Mouse (Mus musculus): ENCODE data around the gene Gm11168. TPM values are rescaled to one million over a fixed set of nuclear protein-coding genes. Genes with fewer than 3 reads are reported as not detected.

The Gm11168 gene
- not detected for polyA plus RNA-seq (2014; fragmentation: Illumina TruSeq; extraction: RNeasy Lipid Tissue Mini Kit (QIAGEN cat#74804); ENCODE audit: low read depth, low replicate concordance)

GRCm38 (mm10) chr9:3002794-3003396 is at the start of gene Gm11168:
Gene Gm11168, plus strand, starts transcription at chr9:3003346.

GRCm38 (mm10) chr9:3000445-3000972 is 2.6 kb upstream of the Gm11168 start, which contains the start of gene Gm10722:
Gene Gm10722, plus strand, starts transcription at chr9:3000922.

GRCm38 (mm10) chr9:3012733-3013279 is 9.7 kb downstream of the Gm11168 start, which contains the start of gene Gm10721:
Gene Gm10721, plus strand, starts transcription at chr9:3013140.

GRCm38 (mm10) chr9:3015354-3015753 is 12.2 kb downstream of the Gm11168 start, which contains the start of gene Gm10720:
Gene Gm10720, plus strand, starts transcription at chr9:3015654.

GRCm38 (mm10) chr9:3017108-3017507 is 14.0 kb downstream of the Gm11168 start, which contains the start of gene Gm10719:
Gene Gm10719, plus strand, starts transcription at chr9:3017408.

GRCm38 (mm10) chr9:3023312-3023984 is 20.3 kb downstream of the Gm11168 start, which contains the start of gene Gm10718:
Gene Gm10718, plus strand, starts transcription at chr9:3023547.

GRCm38 (mm10) chr9:3024912-3025467 is 21.8 kb downstream of the Gm11168 start, which contains the start of gene Gm10717:
Gene Gm10717, plus strand, starts transcription at chr9:3025417.

GRCm38 (mm10) chr9:3034299-3034698 is 31.2 kb downstream of the Gm11168 start, which contains the start of gene Gm17535:
Gene Gm17535, plus strand, starts transcription at chr9:3034599.

GRCm38 (mm10) chr9:3036577-3036976 is 33.4 kb downstream of the Gm11168 start, which contains the start of gene Gm10715:
Gene Gm10715, plus strand, starts transcription at chr9:3036877.

Other genes with a start within 250 kb of the Gm11168 start
- not detected for gene Gm10722, start 2.4 kb upstream of the Gm11168 start, polyA plus RNA-seq (2014; fragmentation: Illumina TruSeq; extraction: RNeasy Lipid Tissue Mini Kit (QIAGEN cat#74804); ENCODE audit: low read depth, low replicate concordance)
- not detected for gene Gm10721, start 9.8 kb downstream of the Gm11168 start, polyA plus RNA-seq (2014; fragmentation: Illumina TruSeq; extraction: RNeasy Lipid Tissue Mini Kit (QIAGEN cat#74804); ENCODE audit: low read depth, low replicate concordance)
- not detected for gene Gm10720, start 12.3 kb downstream of the Gm11168 start, polyA plus RNA-seq (2014; fragmentation: Illumina TruSeq; extraction: RNeasy Lipid Tissue Mini Kit (QIAGEN cat#74804); ENCODE audit: low read depth, low replicate concordance)
- not detected for gene Gm10719, start 14.1 kb downstream of the Gm11168 start, polyA plus RNA-seq (2014; fragmentation: Illumina TruSeq; extraction: RNeasy Lipid Tissue Mini Kit (QIAGEN cat#74804); ENCODE audit: low read depth, low replicate concordance)
- not detected for gene Gm10718, start 20.2 kb downstream of the Gm11168 start, polyA plus RNA-seq (2014; fragmentation: Illumina TruSeq; extraction: RNeasy Lipid Tissue Mini Kit (QIAGEN cat#74804); ENCODE audit: low read depth, low replicate concordance)
- not detected for gene Gm10717, start 22.1 kb downstream of the Gm11168 start, polyA plus RNA-seq (2014; fragmentation: Illumina TruSeq; extraction: RNeasy Lipid Tissue Mini Kit (QIAGEN cat#74804); ENCODE audit: low read depth, low replicate concordance)
- gene Gm17535, start 31.3 kb downstream of the Gm11168 start, polyA plus RNA-seq (2014; fragmentation: Illumina TruSeq; extraction: RNeasy Lipid Tissue Mini Kit (QIAGEN cat#74804); ENCODE audit: low read depth, low replicate concordance) = not detected
- not detected for gene Gm10715, start 33.5 kb downstream of the Gm11168 start, polyA plus RNA-seq (2014; fragmentation: Illumina TruSeq; extraction: RNeasy Lipid Tissue Mini Kit (QIAGEN cat#74804); ENCODE audit: low read depth, low replicate concordance)